ENCODE assay signal across 11 mouse cellular contexts in genomic region chr14:67141151-67141550, GRCm38 (mm10).
DNase-seq lines count a peak whose midpoint lies in the region; ATAC-seq and TF ChIP-seq lines count a peak whose summit lies in the region.
"Had no signal": no experiment of that assay in that cellular context is flagged by ENCODE, and none has a peak within 500 bp of the region (broad histone marks: within the 10 kb centered on the region; RNA-seq: fewer than 3 reads in every experiment).

No protein-coding gene starts in this region.

- H3K27ac ChIP-seq in heart, embryonic 13.5 days (replicated peaks), result no peak overlapping the region
- no peak overlapping the region for H3K27ac ChIP-seq in midbrain, postnatal 0 days (ENCODE audit: low read depth, low read length)
- no peak overlapping the region for H3K27ac ChIP-seq in midbrain, embryonic 15.5 days
- H3K27ac ChIP-seq: liver, embryonic 13.5 days; macrophage had no signal

- 71% methylated on average over 7 of the region's 7 CpGs for WGBS in heart, embryonic 13.5 days
- 79% methylated on average over 7 of the region's 7 CpGs for WGBS in midbrain, postnatal 0 days
- 85% methylated on average over 7 of the region's 7 CpGs for WGBS in midbrain, embryonic 15.5 days

- TF ChIP-seq CTCF in midbrain, postnatal 0 days (IDR thresholded peaks at IDR 0.05), result no peak

- H3K4me2 ChIP-seq in heart, embryonic 13.5 days, result peak overlapping the region; percentile 61; the same call in 1 of the 2 replicates
- peak overlapping the region; percentile 20; the same call in 1 of the 2 replicates for H3K4me2 ChIP-seq in midbrain, postnatal 0 days (ENCODE audit: low read depth, low read length, poor library complexity, severe bottlenecking)
- H3K4me2 ChIP-seq in midbrain, embryonic 15.5 days, result no peak overlapping the region
- H3K4me2 ChIP-seq: liver, embryonic 13.5 days had no signal

- no peak overlapping the region for H3K4me3 ChIP-seq in heart, embryonic 13.5 days
- no peak overlapping the region for H3K4me3 ChIP-seq in midbrain, postnatal 0 days (ENCODE audit: low read depth, low read length)
- no peak overlapping the region for H3K4me3 ChIP-seq in midbrain, embryonic 15.5 days
- H3K4me3 ChIP-seq: hindbrain, embryonic 15.5 days; liver, embryonic 13.5 days; stomach, embryonic 15.5 days had no signal

- intact Hi-C loops in heart, postnatal 14 days (cut with DNase I), result no loop called here

- peaks cover 31% of the 10 kb centered on the region for H3K4me1 ChIP-seq in heart, embryonic 13.5 days
- H3K4me1 ChIP-seq in midbrain, postnatal 0 days (ENCODE audit: insufficient read depth, low read length), result peaks cover 9% of the 10 kb centered on the region
- H3K4me1 ChIP-seq in midbrain, embryonic 15.5 days, result peaks cover 19% of the 10 kb centered on the region
- H3K4me1 ChIP-seq: liver, embryonic 13.5 days had no signal

- no peak overlapping the region for H3K9ac ChIP-seq in heart, embryonic 13.5 days
- no peak overlapping the region for H3K9ac ChIP-seq in midbrain, postnatal 0 days (replicated peaks; ENCODE audit: low read length, poor library complexity, severe bottlenecking)
- no peak overlapping the region for H3K9ac ChIP-seq in midbrain, embryonic 15.5 days
- H3K9ac ChIP-seq: hindbrain, embryonic 15.5 days; liver, embryonic 13.5 days; stomach, embryonic 15.5 days had no signal

- H3K9me3 ChIP-seq in heart, embryonic 13.5 days, result no peaks in the 10 kb centered on the region
- no peaks in the 10 kb centered on the region for H3K9me3 ChIP-seq in midbrain, postnatal 0 days (ENCODE audit: low read length)
- no peaks in the 10 kb centered on the region for H3K9me3 ChIP-seq in midbrain, embryonic 15.5 days
- H3K9me3 ChIP-seq: hindbrain, embryonic 15.5 days; liver, embryonic 13.5 days; stomach, embryonic 15.5 days had no signal

- no peak for DNase-seq in heart, postnatal 14 days
- DNase-seq in midbrain, postnatal 0 days (ENCODE audit: low spot score), result no peak
- DNase-seq in layer of hippocampus, adult 9-10 months (ENCODE audit: low spot score), result peak; percentile 56
- peak; percentile 52 to 73 for DNase-seq in right cerebral cortex, postnatal 10 days (ENCODE audit: low spot score in 2 of 2)
- DNase-seq in lung, postnatal 10 days, result no peak
- DNase-seq: liver, embryonic 13.5 days had no signal

- no peaks in the 10 kb centered on the region for H3K27me3 ChIP-seq in heart, embryonic 13.5 days (replicated peaks)
- no peaks in the 10 kb centered on the region for H3K27me3 ChIP-seq in midbrain, postnatal 0 days (ENCODE audit: insufficient read depth, low read length)
- no peaks in the 10 kb centered on the region for H3K27me3 ChIP-seq in midbrain, embryonic 15.5 days (replicated peaks)
- H3K27me3 ChIP-seq: hindbrain, embryonic 15.5 days; liver, embryonic 13.5 days; stomach, embryonic 15.5 days had no signal

- no peak for ATAC-seq in heart, embryonic 13.5 days (ENCODE audit: extremely low read depth, insufficient number of reproducible peaks, low FRiP score, low TSS enrichment)
- no peak for ATAC-seq in midbrain, postnatal 0 days (ENCODE audit: low FRiP score)
- no peak for ATAC-seq in midbrain, embryonic 15.5 days (replicated peaks)

- H3K36me3 ChIP-seq in heart, embryonic 13.5 days, result no peaks in the 10 kb centered on the region
- H3K36me3 ChIP-seq in midbrain, postnatal 0 days (ENCODE audit: insufficient read depth, low read length), result no peaks in the 10 kb centered on the region
- no peaks in the 10 kb centered on the region for H3K36me3 ChIP-seq in midbrain, embryonic 15.5 days (replicated peaks)
- H3K36me3 ChIP-seq: hindbrain, embryonic 15.5 days; liver, embryonic 13.5 days; stomach, embryonic 15.5 days had no signal

Comparison
In these comparisons a context has a peak if more than half of its experiments do, and no peak if none do; other contexts are left out.
1. DNase-seq: peak in layer of hippocampus, adult 9-10 months (single experiment) and right cerebral cortex, postnatal 10 days (2 of 2); none in heart, postnatal 14 days (0 of 2), midbrain, postnatal 0 days (single experiment) and lung, postnatal 10 days (single experiment).